Mouse (Mus musculus): ENCODE results near the gene Selp. TPM values are rescaled to one million over a fixed set of nuclear protein-coding genes. Genes with fewer than 3 reads are reported as not detected.

Gene Selp
- total RNA-seq, 2 experiments from 2014 or later: 1.3 to 1.4 TPM

GRCm38 (mm10) chr1:164114280-164114679 is 784 bp upstream of the Selp start:
- intact Hi-C loops (cut with DNase I): no loop called here
- DNase-seq (ENCODE audit: low spot score): no peak

DNA sequence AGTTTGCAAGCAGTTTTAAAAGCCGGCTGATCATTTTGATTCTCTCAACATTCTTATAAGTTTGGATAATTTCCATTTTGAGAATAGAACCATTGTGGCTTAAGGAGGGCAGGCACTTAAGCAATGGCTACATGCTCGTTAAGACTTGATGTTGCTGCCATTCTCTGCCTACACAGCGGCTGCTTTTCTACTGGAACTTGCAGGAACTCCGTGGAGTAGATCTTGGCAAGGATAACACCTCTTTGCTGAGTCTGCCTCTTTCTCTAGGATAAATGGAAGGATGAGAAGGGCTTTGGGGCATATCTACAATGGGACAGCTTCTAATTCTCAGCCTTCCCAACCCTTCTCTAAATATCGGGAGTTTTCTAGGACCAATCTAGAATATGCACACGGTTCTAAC is 583 bp downstream of the Selp start:
- intact Hi-C loops (cut with DNase I): no loop called here

DNA sequence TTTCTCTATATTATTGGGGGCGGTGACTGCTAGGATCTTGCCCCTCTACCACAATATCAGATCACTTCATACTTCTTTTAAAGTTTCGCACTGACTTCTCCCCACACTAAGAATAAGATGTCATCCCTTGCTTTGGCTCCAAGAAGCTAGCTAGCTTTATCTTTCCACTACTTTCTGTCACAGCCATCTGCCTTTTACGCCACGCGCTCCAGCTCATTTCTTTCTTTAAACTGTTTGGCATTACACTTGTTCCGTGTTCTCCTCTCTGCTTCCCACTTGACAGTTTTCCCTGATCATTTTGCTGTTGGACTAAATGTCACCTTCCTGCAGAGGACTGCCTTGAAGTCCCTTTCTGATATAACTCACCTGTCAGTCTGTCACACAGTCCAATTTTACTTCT is 2.8 kb downstream of the Selp start:
- no peak for DNase-seq (ENCODE audit: low spot score)
- intact Hi-C loops (cut with DNase I): no loop called here

More for the DNA sequence above, 583 bp downstream of the Selp start:
- DNase-seq (ENCODE audit: low spot score): no peak

DNA sequence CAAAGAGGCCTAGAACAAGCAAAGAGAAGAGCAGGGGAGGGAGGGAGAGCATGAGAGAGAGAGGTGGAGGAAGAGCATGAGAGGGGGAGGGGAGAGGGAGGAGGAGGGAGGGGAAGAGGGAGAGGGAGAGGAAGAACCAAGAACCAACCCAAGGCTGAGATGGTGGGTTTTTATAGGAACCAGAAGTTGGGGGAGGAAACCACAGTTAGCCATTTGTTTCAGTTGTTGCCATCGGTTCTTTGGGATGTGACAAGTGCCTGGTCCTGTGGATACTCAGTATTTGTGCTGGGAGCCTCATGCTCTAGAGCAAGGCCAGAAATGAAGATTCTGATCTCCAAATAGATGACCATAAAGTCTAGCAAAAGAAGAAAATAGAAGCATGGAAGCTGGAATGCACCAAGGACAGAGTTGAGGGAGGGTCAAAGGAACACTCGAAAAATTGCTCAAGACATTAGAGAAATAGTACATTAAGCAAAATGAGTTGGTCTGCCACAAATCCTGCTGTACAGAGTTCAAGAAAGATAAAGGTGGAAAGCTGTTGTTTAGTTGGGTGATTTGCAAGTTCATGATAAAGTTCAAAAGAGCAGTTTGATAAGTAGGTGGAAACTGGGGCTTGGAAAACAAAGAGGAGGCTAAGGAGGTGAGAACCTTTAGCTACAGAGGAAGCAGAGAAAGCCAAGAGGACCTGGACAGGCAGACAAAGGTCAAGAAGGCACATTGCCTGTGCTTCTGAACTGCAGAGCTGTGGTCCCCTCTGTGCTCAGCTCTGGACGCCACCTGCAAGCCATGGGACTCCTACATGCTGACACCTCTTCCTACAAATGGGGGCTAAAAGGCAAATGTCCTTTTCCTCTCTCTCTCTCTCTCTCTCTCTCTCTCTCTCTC is 5.1 kb downstream of the Selp start:
- DNase-seq (ENCODE audit: low spot score): no peak
- intact Hi-C loops (cut with DNase I): no loop called here

DNA sequence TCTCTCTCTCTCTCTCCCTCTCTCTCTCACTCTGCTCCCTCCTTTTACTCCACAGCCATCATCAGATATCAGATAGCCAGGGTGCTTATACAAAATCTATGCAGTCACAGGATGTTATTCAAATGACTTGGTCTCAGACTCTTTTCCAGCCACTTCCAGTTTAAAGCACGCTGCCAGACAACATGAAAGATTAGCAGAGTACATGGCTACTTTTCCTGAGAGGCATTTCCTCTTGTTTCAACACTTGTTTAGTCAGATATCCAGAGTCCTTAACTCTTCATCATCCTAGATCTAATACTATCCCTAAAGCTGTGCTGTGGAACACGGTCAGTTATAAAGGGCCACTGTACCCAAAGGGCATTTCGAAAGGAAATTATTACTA is 5.7 kb downstream of the Selp start:
- DNase-seq (ENCODE audit: low spot score): no peak
- intact Hi-C loops (cut with DNase I): no loop called here

GRCm38 (mm10) chr1:164123836-164124235 is 8.8 kb downstream of the Selp start:
- DNase-seq (ENCODE audit: low spot score): no peak
- intact Hi-C loops (cut with DNase I): no loop called here

DNA sequence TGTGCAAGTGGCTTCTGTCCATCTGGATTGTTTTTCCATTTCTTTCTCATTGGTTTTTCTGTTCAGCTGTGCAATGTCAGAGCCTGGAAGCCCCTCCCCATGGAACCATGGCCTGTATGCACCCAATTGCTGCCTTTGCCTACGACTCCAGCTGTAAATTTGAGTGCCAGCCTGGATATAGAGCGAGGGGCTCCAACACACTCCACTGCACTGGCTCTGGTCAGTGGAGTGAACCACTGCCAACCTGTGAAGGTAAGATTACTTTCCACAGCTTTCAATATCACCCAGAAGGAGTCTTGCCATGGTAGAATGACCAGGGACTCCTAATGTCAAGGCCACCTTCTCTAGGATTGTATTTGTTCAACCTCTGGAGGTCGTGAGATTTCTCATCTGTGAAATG is 14.9 kb downstream of the Selp start:
- intact Hi-C loops (cut with DNase I): loop anchor here (10.0 kb wide), 1 partner anchor 975 kb away; no protein-coding TSS in a partner anchor
- DNase-seq (ENCODE audit: low spot score): no peak

DNA sequence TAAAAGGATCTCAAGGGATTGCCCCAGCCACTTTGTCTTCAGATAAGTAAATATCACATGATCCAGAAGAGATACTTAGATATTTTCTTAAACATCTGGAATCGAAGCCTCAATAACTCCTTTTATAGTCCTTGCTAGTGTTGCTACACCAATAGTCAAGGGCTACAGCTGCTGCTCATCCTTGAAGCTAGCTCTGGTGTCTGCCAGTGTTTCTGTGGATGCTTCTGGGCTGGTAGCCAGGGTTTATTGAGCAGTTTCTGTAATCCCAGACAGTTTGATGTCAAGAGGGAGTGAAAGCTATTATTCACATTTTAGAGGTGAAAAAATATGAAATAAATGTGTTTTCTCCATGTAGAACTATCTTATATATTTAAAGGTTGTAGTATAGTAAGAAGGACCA is 17.5 kb downstream of the Selp start:
- intact Hi-C loops (cut with DNase I): loop anchor here (10.0 kb wide), 1 partner anchor 978 kb away; no protein-coding TSS in a partner anchor

DNA sequence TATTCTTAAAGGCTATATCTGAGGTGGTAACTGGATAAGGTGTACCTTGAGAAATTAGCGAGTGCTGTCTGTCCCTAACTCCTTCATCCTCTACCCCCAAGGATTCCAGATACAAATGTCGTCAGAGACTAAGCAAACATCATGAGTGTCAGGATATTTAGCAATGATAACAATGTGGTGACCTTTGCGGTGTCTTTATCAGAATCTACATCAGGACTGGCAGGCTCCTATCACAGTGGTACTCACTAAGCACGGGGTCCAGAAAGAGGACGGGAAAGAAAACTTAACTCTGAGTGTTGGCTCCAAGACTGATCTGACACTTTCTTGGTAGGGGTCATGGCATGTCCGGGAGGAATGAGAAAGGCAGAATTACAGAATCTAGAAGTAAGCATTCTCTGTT is 19.0 kb downstream of the Selp start:
- no peak for DNase-seq (ENCODE audit: low spot score)
- intact Hi-C loops (cut with DNase I): loop anchor here (10.0 kb wide), 1 partner anchor 979 kb away; no protein-coding TSS in a partner anchor

More for the DNA sequence above, 17.5 kb downstream of the Selp start:
- DNase-seq (ENCODE audit: low spot score): no peak

DNA sequence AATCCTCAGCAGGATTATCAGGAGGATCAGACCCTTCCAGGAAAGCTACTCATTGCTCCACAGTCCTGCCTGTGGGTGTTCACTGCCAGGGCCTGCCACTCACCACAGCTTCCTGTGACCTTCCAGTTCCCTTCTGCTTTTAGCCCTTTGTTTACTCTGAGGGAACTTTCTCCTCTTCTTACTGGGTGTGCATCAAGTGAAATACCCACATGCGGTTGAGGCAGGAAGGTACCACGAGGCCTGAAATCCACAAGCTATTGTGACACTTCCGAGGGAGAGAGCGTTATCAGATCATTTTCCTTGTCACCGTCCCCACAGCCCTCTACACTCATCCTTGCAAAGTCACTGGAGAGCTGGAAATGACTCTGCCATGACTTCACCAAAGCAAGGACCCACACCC is 20.3 kb downstream of the Selp start:
- intact Hi-C loops (cut with DNase I): loop anchor here (5.0 to 10.0 kb wide), 2 partner anchors 303 to 981 kb away; no protein-coding TSS in a partner anchor
- DNase-seq (ENCODE audit: low spot score): no peak

GRCm38 (mm10) chr1:164135960-164136359 is 20.9 kb downstream of the Selp start:
- no peak for DNase-seq (ENCODE audit: low spot score)
- intact Hi-C loops (cut with DNase I): loop anchor here (5.0 to 10.0 kb wide), 2 partner anchors 304 to 981 kb away; no protein-coding TSS in a partner anchor

GRCm38 (mm10) chr1:164136636-164137035 is 21.6 kb downstream of the Selp start:
- intact Hi-C loops (cut with DNase I): loop anchor here (5.0 to 10.0 kb wide), 2 partner anchors 304 to 982 kb away; no protein-coding TSS in a partner anchor
- no peak for DNase-seq (ENCODE audit: low spot score)

GRCm38 (mm10) chr1:164138365-164139130 is 23.5 kb downstream of the Selp start:
- peak; percentile 27 for DNase-seq (ENCODE audit: low spot score)
- intact Hi-C loops (cut with DNase I): loop anchor here (1.0 to 10.0 kb wide), 4 partner anchors 77 to 984 kb away; partner anchors contain the start of gene Sell

GRCm38 (mm10) chr1:164139464-164139863 is 24.4 kb downstream of the Selp start:
- DNase-seq (ENCODE audit: low spot score): no peak
- intact Hi-C loops (cut with DNase I): loop anchor here (1.0 to 10.0 kb wide), 3 partner anchors 78 to 985 kb away; partner anchors contain the start of gene Sell

- DNase-seq (ENCODE audit: low spot score): no peak
- intact Hi-C loops (cut with DNase I): no loop called here
These were observed 34.0 kb downstream of the Selp start for GRCm38 (mm10) chr1:164149083-164149482.

- intact Hi-C loops (cut with DNase I): no loop called here
- DNase-seq (ENCODE audit: low spot score): no peak
These were observed 36.5 kb downstream of the Selp start, which contains the start of gene F5 for GRCm38 (mm10) chr1:164151387-164152088. TSS of gene F5 (plus strand) at chr1:164151838.

DNA sequence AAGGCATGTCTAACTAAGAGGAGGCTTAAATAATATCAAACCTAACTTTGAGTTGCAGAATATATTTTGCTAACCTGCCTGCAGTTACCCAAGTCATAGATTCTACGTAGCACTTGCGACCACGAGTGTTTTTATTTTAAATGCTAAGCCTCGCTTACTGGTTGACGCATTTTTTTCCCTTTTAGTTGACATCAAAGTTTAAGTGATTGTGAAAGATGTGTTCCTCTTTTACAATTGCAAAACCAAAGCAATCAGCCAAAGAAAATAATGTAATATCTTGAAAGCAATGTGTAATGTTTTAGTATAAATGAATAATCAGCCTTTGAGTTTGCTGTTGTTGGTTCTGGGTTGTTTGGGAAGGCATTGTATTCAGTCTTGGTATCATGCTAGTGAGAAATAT is 37.8 kb downstream of the Selp start:
- no peak for DNase-seq (ENCODE audit: low spot score)
- intact Hi-C loops (cut with DNase I): no loop called here

DNA sequence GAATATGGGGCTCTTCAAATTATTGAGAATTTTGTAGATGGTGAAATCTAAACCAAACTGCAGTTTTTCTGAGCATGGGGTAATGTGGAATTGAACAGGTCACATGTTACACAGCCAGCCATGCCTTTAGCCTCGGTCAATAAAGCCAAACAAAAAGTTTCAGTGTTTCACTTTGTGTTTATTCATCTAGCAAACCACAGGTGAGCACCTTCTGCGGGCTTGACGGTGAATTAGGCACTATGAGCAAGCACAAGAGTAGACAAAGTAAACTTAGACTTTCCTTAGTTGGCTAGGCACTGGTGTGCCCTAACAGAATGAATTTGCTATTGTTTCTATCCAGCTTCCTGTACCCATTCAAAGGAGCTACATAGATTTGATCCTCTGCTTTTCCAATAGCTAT is 39.9 kb downstream of the Selp start:
- intact Hi-C loops (cut with DNase I): no loop called here
- DNase-seq (ENCODE audit: low spot score): no peak

DNA sequence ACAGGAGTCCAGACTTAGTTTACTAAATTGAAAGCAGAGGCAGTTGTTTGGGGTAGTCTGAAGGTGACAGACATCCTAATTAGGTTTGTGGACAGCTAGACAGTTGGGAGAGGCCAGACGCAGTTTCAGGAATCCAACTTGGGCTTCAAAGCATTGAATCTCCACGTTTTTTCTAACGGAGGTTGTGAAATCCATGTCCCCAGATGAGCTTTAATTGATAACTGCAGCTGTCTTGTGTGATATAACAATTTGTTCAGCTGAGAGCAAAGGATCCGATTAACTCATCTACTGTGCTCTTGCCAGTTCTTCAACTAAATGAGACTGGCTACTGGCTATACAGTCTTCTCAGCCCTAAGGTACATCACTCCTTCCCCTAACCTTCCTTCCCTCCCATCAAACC is 43.5 kb downstream of the Selp start:
- DNase-seq (ENCODE audit: low spot score): no peak

GRCm38 (mm10) chr1:164159781-164160180 is 44.7 kb downstream of the Selp start:
- no peak for DNase-seq (ENCODE audit: low spot score)
- intact Hi-C loops (cut with DNase I): no loop called here

More for the DNA sequence above, 43.5 kb downstream of the Selp start:
- intact Hi-C loops (cut with DNase I): no loop called here
